Mouse (Mus musculus): Measurements from ENCODE around the gene Atmin. TPM values are rescaled to one million over a fixed set of nuclear protein-coding genes. Genes with fewer than 3 reads are reported as not detected.

The Atmin gene
- polyA plus RNA-seq, 2 experiments = 3.3 TPM

DNA sequence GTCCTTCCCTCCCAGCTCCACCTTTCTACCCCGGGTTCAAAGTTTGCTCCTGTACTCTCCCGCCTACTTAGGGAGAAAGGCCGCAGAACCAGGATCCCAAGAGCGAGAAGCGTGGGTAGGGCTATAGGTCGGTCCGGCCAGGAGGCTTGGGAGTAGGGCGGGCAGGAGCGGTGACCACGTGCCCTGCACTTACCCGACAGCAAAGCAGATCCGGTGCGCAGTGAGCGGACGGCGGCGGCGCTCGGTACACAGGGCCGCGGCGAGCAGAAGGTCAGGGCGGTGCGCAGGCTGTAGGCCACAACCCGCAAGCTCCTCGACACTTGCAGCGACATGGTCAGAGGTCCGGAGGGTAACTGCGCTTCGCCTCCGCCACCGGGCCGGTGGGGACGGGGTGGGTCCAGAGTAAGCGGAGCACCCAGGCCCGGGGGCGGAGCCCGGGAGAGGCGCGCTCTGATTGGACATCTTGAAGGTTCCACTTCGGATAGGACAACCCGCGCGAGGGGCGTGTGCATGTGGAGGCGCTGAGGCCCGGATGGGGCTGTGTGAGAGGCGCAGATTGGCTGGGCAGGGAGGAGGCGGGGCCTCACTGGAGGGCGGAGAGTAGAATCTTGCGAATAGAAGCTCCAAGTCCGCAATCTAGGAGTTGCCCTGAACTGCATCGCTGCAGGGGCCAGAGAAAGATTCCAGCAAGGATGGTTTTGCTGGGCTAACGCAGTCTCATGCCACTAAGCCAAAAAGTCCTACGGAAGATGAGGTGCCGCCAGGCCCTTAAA is 50.1 kb downstream of the Atmin start, which contains the start of gene Gcsh:
Gcsh (minus strand) TSS at position 443 of the 773 bp plus-strand sequence.
- TF ChIP-seq EP300 (IDR thresholded peaks at IDR 0.05; ENCODE audit: low read depth) (no peak), CTCF (IDR thresholded peaks at IDR 0.05; ENCODE audit: low read depth) (no peak)
- no peak within 1 kb of the TSS for H3K27ac ChIP-seq
- peak within 1 kb of the TSS; percentile 38 for H3K9ac ChIP-seq (replicated peaks)
- H3K36me3 ChIP-seq (replicated peaks; ENCODE audit: control insufficient read depth, insufficient read depth, low read depth) = no peaks in the 10 kb centered on the region
- ATAC-seq (ENCODE audit: insufficient read depth) (peak; percentile 100), DNase-seq (ENCODE audit: low read depth in 3 of 3, low spot score in 3 of 3) (peak; percentile 93 to 95 (median 94))
- peaks cover 3 to 9% of the 10 kb centered on the region in 2 experiments; a peak in 2 of 4 replicates for H3K4me1 ChIP-seq (replicated peaks; ENCODE audit: control insufficient read depth in 2 of 2, insufficient read depth in 2 of 2, low read length in 1 of 2)
- H3K27me3 ChIP-seq (ENCODE audit: control insufficient read depth, insufficient read depth, low read length) = no peaks in the 10 kb centered on the region
- peak within 1 kb of the TSS; percentile 58 to 77 for H3K4me3 ChIP-seq (ENCODE audit: insufficient read depth in 1 of 2, low read depth in 2 of 2, low read length in 2 of 2)
- H3K4me2 ChIP-seq (ENCODE audit: low read depth) = peak within 1 kb of the TSS; percentile 79
- WGBS (ENCODE audit: insufficient replicate concordance) = under 1% methylated on average over 56 of the region's 56 CpGs
- no peaks in the 10 kb centered on the region for H3K9me3 ChIP-seq (ENCODE audit: control insufficient read depth, low read length)

GRCm38 (mm10) chr8:116994016-116994716 is 51.0 kb downstream of the Atmin start:
- ATAC-seq (ENCODE audit: insufficient read depth) (no peak), DNase-seq (ENCODE audit: low read depth in 3 of 3, low spot score in 3 of 3) (no peak)
- Histone ChIP-seq H3K9me3 (ENCODE audit: control insufficient read depth, low read length) (no peaks in the 10 kb centered on the region), H3K36me3 (replicated peaks; ENCODE audit: control insufficient read depth, insufficient read depth, low read depth) (no peaks in the 10 kb centered on the region), H3K9ac (replicated peaks) (no peak overlapping the region), H3K4me3 (ENCODE audit: insufficient read depth in 1 of 2, low read depth in 2 of 2, low read length in 2 of 2) (peak overlapping the region in 1 of 2 experiments; percentile 58; a peak in 2 of 4 replicates), H3K4me1 (replicated peaks; ENCODE audit: control insufficient read depth in 2 of 2, insufficient read depth in 2 of 2, low read length in 1 of 2) (peaks cover 3 to 9% of the 10 kb centered on the region in 2 experiments; a peak in 2 of 4 replicates), H3K4me2 (ENCODE audit: low read depth) (peak overlapping the region; percentile 79), H3K27ac (no peak overlapping the region), H3K27me3 (ENCODE audit: control insufficient read depth, insufficient read depth, low read length) (no peaks in the 10 kb centered on the region)
- WGBS (ENCODE audit: insufficient replicate concordance) = 50% methylated on average over 11 of the region's 11 CpGs
- TF ChIP-seq CTCF (IDR thresholded peaks at IDR 0.05; ENCODE audit: low read depth) = no peak
- no peak for TF ChIP-seq EP300 (IDR thresholded peaks at IDR 0.05; ENCODE audit: low read depth)

Other genes starting within 250 kb of the Atmin start
- 0.55 and 0.77 TPM in 2 replicates for gene Cdyl2, start 210.4 kb upstream of the Atmin start, polyA plus RNA-seq (2012; rRNA removed)
- gene Cdyl2, start 210.4 kb upstream of the Atmin start, polyA plus RNA-seq (2014; fragmentation: Nextera tagmentation; extraction: Ambion mirVana) = 1.5 and 2.2 TPM in 2 replicates
- gene Cmc2, start 21.9 kb upstream of the Atmin start, polyA plus RNA-seq (2012; rRNA removed) = 15.3 and 20.6 TPM in 2 replicates
- 81.1 and 87.6 TPM in 2 replicates for gene Cmc2, start 21.9 kb upstream of the Atmin start, polyA plus RNA-seq (2014; fragmentation: Nextera tagmentation; extraction: Ambion mirVana)
- gene Cenpn, start 21.7 kb upstream of the Atmin start, polyA plus RNA-seq (2012; rRNA removed) = 19.4 and 21.3 TPM in 2 replicates
- 27.4 and 28.9 TPM in 2 replicates for gene Cenpn, start 21.7 kb upstream of the Atmin start, polyA plus RNA-seq (2014; fragmentation: Nextera tagmentation; extraction: Ambion mirVana)
- gene 1700030J22Rik, start 35.6 kb downstream of the Atmin start, polyA plus RNA-seq (2012; rRNA removed) = 0.25 and 0.29 TPM in 2 replicates
- 0.18 and 0.20 TPM in 2 replicates for gene 1700030J22Rik, start 35.6 kb downstream of the Atmin start, polyA plus RNA-seq (2014; fragmentation: Nextera tagmentation; extraction: Ambion mirVana)
- gene Gcsh, start 50.1 kb downstream of the Atmin start, polyA plus RNA-seq (2012; rRNA removed) = 24.8 and 38.8 TPM in 2 replicates
- 81.3 and 84.0 TPM in 2 replicates for gene Gcsh, start 50.1 kb downstream of the Atmin start, polyA plus RNA-seq (2014; fragmentation: Nextera tagmentation; extraction: Ambion mirVana)
- gene Pkd1l2, start 139.1 kb downstream of the Atmin start, polyA plus RNA-seq (2012; rRNA removed) = not detected in 2 replicates
- not detected in 2 replicates for gene Pkd1l2, start 139.1 kb downstream of the Atmin start, polyA plus RNA-seq (2014; fragmentation: Nextera tagmentation; extraction: Ambion mirVana)
- 4.3 and 5.2 TPM in 2 replicates for gene Bco1, start 152.5 kb downstream of the Atmin start, polyA plus RNA-seq (2012; rRNA removed)
- gene Bco1, start 152.5 kb downstream of the Atmin start, polyA plus RNA-seq (2014; fragmentation: Nextera tagmentation; extraction: Ambion mirVana) = 3.2 and 4.3 TPM in 2 replicates
- gene Gan, start 214.7 kb downstream of the Atmin start, polyA plus RNA-seq (2012; rRNA removed) = 1.4 and 1.6 TPM in 2 replicates
- 0.62 and 0.77 TPM in 2 replicates for gene Gan, start 214.7 kb downstream of the Atmin start, polyA plus RNA-seq (2014; fragmentation: Nextera tagmentation; extraction: Ambion mirVana)

Measured in liver, embryonic 14.5 days (tissue).